In genomic region chr1:85902108-85902561, GRCm38 (mm10) we compare ENCODE assay signal across 9 mouse cellular contexts. TPM values are rescaled to one million over a fixed set of nuclear protein-coding genes. Genes with fewer than 3 reads are reported as not detected.
DNase-seq lines count a peak whose midpoint lies in the region; ATAC-seq and TF ChIP-seq lines count a peak whose summit lies in the region.
"Had no signal": no experiment of that assay in that cellular context is flagged by ENCODE, and none has a peak within 500 bp of the region (broad histone marks: within the 10 kb centered on the region; RNA-seq: fewer than 3 reads in every experiment).

No protein-coding gene starts in this region.

- H3K27me3 ChIP-seq in kidney, embryonic 14.5 days (ENCODE audit: control insufficient read depth, insufficient read depth, low read length) = no peaks in the 10 kb centered on the region
- H3K27me3 ChIP-seq in forebrain, postnatal 0 days (ENCODE audit: insufficient read depth, low read length) = no peaks in the 10 kb centered on the region
- H3K27me3 ChIP-seq in intestine, embryonic 15.5 days (replicated peaks) = no peaks in the 10 kb centered on the region
- no peaks in the 10 kb centered on the region for H3K27me3 ChIP-seq in stomach, embryonic 14.5 days (ENCODE audit: control insufficient read depth, insufficient read depth, low read length)

- peaks cover 52% of the 10 kb centered on the region for H3K4me1 ChIP-seq in kidney, embryonic 14.5 days (ENCODE audit: control insufficient read depth, insufficient read depth, low read length)
- peaks cover 37% of the 10 kb centered on the region for H3K4me1 ChIP-seq in forebrain, postnatal 0 days (ENCODE audit: insufficient read depth)
- H3K4me1 ChIP-seq in intestine, embryonic 15.5 days (replicated peaks) = peaks cover 44% of the 10 kb centered on the region
- peaks cover 52% of the 10 kb centered on the region for H3K4me1 ChIP-seq in stomach, embryonic 14.5 days (ENCODE audit: control insufficient read depth, insufficient read depth, low read length)

- no peak overlapping the region; the same call in 1 of the 2 replicates for H3K27ac ChIP-seq in kidney, embryonic 14.5 days (ENCODE audit: low read depth, low read length)
- H3K27ac ChIP-seq in forebrain, postnatal 0 days (ENCODE audit: low read depth, low read length) = 0 out of 2 replicates have a peak overlapping the region, but pooled peaks have one; percentile 1
- H3K27ac ChIP-seq in intestine, embryonic 15.5 days = 0 out of 2 replicates have a peak overlapping the region, but pooled peaks have one; percentile 7
- peak overlapping the region; percentile 17; the same call in 1 of the 2 replicates for H3K27ac ChIP-seq in stomach, embryonic 14.5 days (ENCODE audit: low read length)

- H3K4me3 ChIP-seq in kidney, embryonic 14.5 days (ENCODE audit: low read length) = no peak overlapping the region
- H3K4me3 ChIP-seq in forebrain, postnatal 0 days (ENCODE audit: low read depth, low read length) = no peak overlapping the region
- H3K4me3 ChIP-seq in intestine, embryonic 15.5 days (replicated peaks) = no peak overlapping the region
- no peak overlapping the region for H3K4me3 ChIP-seq in stomach, embryonic 14.5 days (ENCODE audit: low read depth, low read length)

- no peak overlapping the region for H3K9ac ChIP-seq in kidney, embryonic 14.5 days (ENCODE audit: low read depth, low read length)
- H3K9ac ChIP-seq in forebrain, postnatal 0 days = no peak overlapping the region
- H3K9ac ChIP-seq in intestine, embryonic 15.5 days = no peak overlapping the region
- H3K9ac ChIP-seq in stomach, embryonic 14.5 days (replicated peaks; ENCODE audit: low read depth, low read length) = no peak overlapping the region

- H3K9me3 ChIP-seq in kidney, embryonic 14.5 days (ENCODE audit: control insufficient read depth, low read length) = no peaks in the 10 kb centered on the region
- H3K9me3 ChIP-seq in forebrain, postnatal 0 days (ENCODE audit: low read length) = no peaks in the 10 kb centered on the region
- no peaks in the 10 kb centered on the region for H3K9me3 ChIP-seq in intestine, embryonic 15.5 days
- no peaks in the 10 kb centered on the region for H3K9me3 ChIP-seq in stomach, embryonic 14.5 days (ENCODE audit: control insufficient read depth, low read depth, low read length)

- no peak for TF ChIP-seq CTCF in forebrain, postnatal 0 days (IDR thresholded peaks at IDR 0.05; ENCODE audit: low read depth)

- no peak for DNase-seq in kidney, adult 18-20 months
- peak; percentile 87 for DNase-seq in brain, adult 2 months (ENCODE audit: low read depth, low spot score)
- peak; percentile 63 for DNase-seq in forebrain, postnatal 0 days
- no peak for DNase-seq in thymus, postnatal 25 days
- DNase-seq in layer of hippocampus, postnatal 36 days = no peak

- H3K36me3 ChIP-seq in kidney, embryonic 14.5 days (ENCODE audit: control insufficient read depth, insufficient read depth, low read length) = peaks cover 41% of the 10 kb centered on the region
- peaks cover 39% of the 10 kb centered on the region for H3K36me3 ChIP-seq in forebrain, postnatal 0 days (ENCODE audit: insufficient read depth)
- peaks cover 23% of the 10 kb centered on the region for H3K36me3 ChIP-seq in intestine, embryonic 15.5 days
- H3K36me3 ChIP-seq in stomach, embryonic 14.5 days (ENCODE audit: control insufficient read depth, insufficient read depth, low read length) = peaks cover 39% of the 10 kb centered on the region

- H3K4me2 ChIP-seq in kidney, embryonic 14.5 days (replicated peaks; ENCODE audit: low read depth, low read length) = no peak overlapping the region
- H3K4me2 ChIP-seq in forebrain, postnatal 0 days (ENCODE audit: low read depth) = no peak overlapping the region
- H3K4me2 ChIP-seq in intestine, embryonic 15.5 days (replicated peaks) = no peak overlapping the region
- H3K4me2 ChIP-seq in stomach, embryonic 14.5 days (replicated peaks; ENCODE audit: low read depth, low read length) = no peak overlapping the region

- ATAC-seq in kidney, embryonic 14.5 days (ENCODE audit: low FRiP score, low TSS enrichment) = peak; percentile 67
- ATAC-seq in forebrain, postnatal 0 days = no peak
- peak; percentile 57 for ATAC-seq in intestine, embryonic 15.5 days
- peak; percentile 44; the same call in 1 of the 2 replicates for ATAC-seq in stomach, embryonic 14.5 days (ENCODE audit: insufficient number of reproducible peaks, insufficient read depth, low FRiP score, low read depth)

- WGBS in kidney, embryonic 14.5 days = 21% methylated on average over 7 of the region's 7 CpGs
- 12% methylated on average over 7 of the region's 7 CpGs for WGBS in forebrain, postnatal 0 days
- 43% methylated on average over 7 of the region's 7 CpGs for WGBS in intestine, embryonic 15.5 days
- 16% methylated on average over 7 of the region's 7 CpGs for WGBS in stomach, embryonic 14.5 days

RNA-seq across cellular contexts. Expression of gene Itm2c, which starts 8.1 kb away (rescaled TPM):
- 145 and 179 TPM in 2 replicates for polyA plus RNA-seq in kidney, embryonic 14.5 days (2014; fragmentation: Nextera tagmentation; extraction: Ambion mirVana)
- 244 and 280 TPM in 2 replicates for total RNA-seq in forebrain, postnatal 0 days (2014; rRNA removed)
- 244 and 246 TPM in 2 replicates for polyA plus RNA-seq in forebrain, postnatal 0 days (2015; fragmentation: Nextera tagmentation; extraction: Ambion mirVana)
- 135 TPM in 2 replicates for polyA plus RNA-seq in intestine, embryonic 15.5 days (2015; fragmentation: Nextera tagmentation; extraction: Ambion mirVana)
- 137 and 147 TPM in 2 replicates for polyA plus RNA-seq in stomach, embryonic 14.5 days (2014; fragmentation: Nextera tagmentation; extraction: Ambion mirVana)
- 100 to 1,000 TPM; 719 to 827 TPM for total RNA-seq in layer of hippocampus, postnatal 36 days (2021)

RNA-seq across cellular contexts. Expression of gene 4933407L21Rik, which starts 26.1 kb away (rescaled TPM):
- polyA plus RNA-seq in kidney, embryonic 14.5 days (2014; fragmentation: Nextera tagmentation; extraction: Ambion mirVana) = 0.85 and 1.7 TPM in 2 replicates
- 6.7 and 9.8 TPM in 2 replicates for total RNA-seq in forebrain, postnatal 0 days (2014; rRNA removed)
- 6.2 and 8.6 TPM in 2 replicates for polyA plus RNA-seq in forebrain, postnatal 0 days (2015; fragmentation: Nextera tagmentation; extraction: Ambion mirVana)
- 0.32 and 0.34 TPM in 2 replicates for polyA plus RNA-seq in intestine, embryonic 15.5 days (2015; fragmentation: Nextera tagmentation; extraction: Ambion mirVana)
- 0.13 and 0.49 TPM in 2 replicates for polyA plus RNA-seq in stomach, embryonic 14.5 days (2014; fragmentation: Nextera tagmentation; extraction: Ambion mirVana)
- 1 to 10 TPM; 3.0 to 3.4 TPM for total RNA-seq in layer of hippocampus, postnatal 36 days (2021)

RNA-seq across cellular contexts. Expression of gene Gpr55, which starts 58.7 kb away (rescaled TPM):
- 0.07 TPM in 1 of 2 replicates, not detected in the other for polyA plus RNA-seq in kidney, embryonic 14.5 days (2014; fragmentation: Nextera tagmentation; extraction: Ambion mirVana)
- total RNA-seq in forebrain, postnatal 0 days (2014; rRNA removed) = 0.05 and 0.08 TPM in 2 replicates
- 0.08 and 0.12 TPM in 2 replicates for polyA plus RNA-seq in forebrain, postnatal 0 days (2015; fragmentation: Nextera tagmentation; extraction: Ambion mirVana)
- polyA plus RNA-seq in intestine, embryonic 15.5 days (2015; fragmentation: Nextera tagmentation; extraction: Ambion mirVana) = 0.04 and 0.10 TPM in 2 replicates
- not detected in 2 replicates for polyA plus RNA-seq in stomach, embryonic 14.5 days (2014; fragmentation: Nextera tagmentation; extraction: Ambion mirVana)
- not detected for total RNA-seq in layer of hippocampus, postnatal 36 days (2021)
- polyA plus RNA-seq: limb, embryonic 11.5 days had no signal

Comparison
In these comparisons a context has a peak if more than half of its experiments do, and no peak if none do; other contexts are left out.
1. DNase-seq: peak in brain, adult 2 months (single experiment) and forebrain, postnatal 0 days (single experiment); none in kidney, adult 18-20 months (single experiment), thymus, postnatal 25 days (single experiment) and layer of hippocampus, postnatal 36 days (0 of 2).